Mouse (Mus musculus) mesoderm, embryonic 11.5 days (tissue): ENCODE measurements around the gene Eef1a2.
A peak's percentile ranks its signal among the peaks of the same experiment; 100 is the strongest.

ENCODE experiments used
- DNase-seq: peaks from one replicate; pipeline ENCODE4 v3.0.0-alpha.2; 2012; ENCODE audit warnings: low read depth, low spot score

Gene Eef1a2

GRCm38 (mm10) chr2:181158471-181158870, 1.7 kb upstream of the Eef1a2 start:
- DNase-seq = no peak

- no peak for DNase-seq
These were observed 995 bp upstream of the Eef1a2 start for GRCm38 (mm10) chr2:181157716-181158302.

GRCm38 (mm10) chr2:181157180-181157579, 366 bp upstream of the Eef1a2 start:
- no peak for DNase-seq

- no peak for DNase-seq
These were observed 1.0 kb downstream of the Eef1a2 start for GRCm38 (mm10) chr2:181155801-181156200.

- DNase-seq = no peak
These were observed 1.9 kb downstream of the Eef1a2 start for GRCm38 (mm10) chr2:181154831-181155415.

- DNase-seq = no peak
These were observed 2.5 kb downstream of the Eef1a2 start for GRCm38 (mm10) chr2:181154361-181154760.

GRCm38 (mm10) chr2:181153837-181154236, 3.0 kb downstream of the Eef1a2 start:
- DNase-seq = no peak

GRCm38 (mm10) chr2:181153131-181153530, 3.7 kb downstream of the Eef1a2 start:
- no peak for DNase-seq

- no peak for DNase-seq
These were observed 4.1 kb downstream of the Eef1a2 start for GRCm38 (mm10) chr2:181152701-181153100.

- no peak for DNase-seq
These were observed 6.5 kb downstream of the Eef1a2 start for GRCm38 (mm10) chr2:181150281-181150680.

- no peak for DNase-seq
These were observed 8.4 kb downstream of the Eef1a2 start for GRCm38 (mm10) chr2:181148318-181148955.

- DNase-seq = peak; percentile 49
These were observed 9.1 kb downstream of the Eef1a2 start for GRCm38 (mm10) chr2:181147546-181148317.

GRCm38 (mm10) chr2:181146976-181147545, 9.8 kb downstream of the Eef1a2 start:
- DNase-seq = no peak

- DNase-seq = no peak
These were observed 12.1 kb downstream of the Eef1a2 start for GRCm38 (mm10) chr2:181144675-181145074.

- no peak for DNase-seq
These were observed 13.1 kb downstream of the Eef1a2 start for GRCm38 (mm10) chr2:181143509-181144276.

- DNase-seq = no peak
These were observed 14.1 kb downstream of the Eef1a2 start for GRCm38 (mm10) chr2:181142703-181143135.

- no peak for DNase-seq
These were observed 17.1 kb downstream of the Eef1a2 start for GRCm38 (mm10) chr2:181139641-181140193.

GRCm38 (mm10) chr2:181136934-181137333, 19.9 kb downstream of the Eef1a2 start:
- peak; percentile 74 for DNase-seq

GRCm38 (mm10) chr2:181135446-181135818, 21.4 kb downstream of the Eef1a2 start:
- DNase-seq = no peak

GRCm38 (mm10) chr2:181134591-181135445, 22.0 kb downstream of the Eef1a2 start, which contains the start of gene Kcnq2:
Gene Kcnq2 (minus strand): TSS chr2:181135300.
- peak; percentile 29 for DNase-seq
